Mouse (Mus musculus) mouse trophoblast stem cell (cell line): ENCODE data around the gene Cavin1.

Experiments
- in situ Hi-C, 2 experiments: fragments of 300-500 bp; cut with MseI, MboI; formaldehyde crosslinking; loops; 2 replicates in 1 of 2; 3 replicates in 1 of 2; pipeline ENCODE4 v1.15.1; 2025

Gene Cavin1

GRCm38 (mm10) chr11:100916432-100916971, 54.2 kb downstream of the Cavin1 start:
- in situ Hi-C loops = no loop called here

GRCm38 (mm10) chr11:100915063-100915462, 55.6 kb downstream of the Cavin1 start:
- in situ Hi-C loops = no loop called here

GRCm38 (mm10) chr11:100914415-100914814, 56.3 kb downstream of the Cavin1 start:
- in situ Hi-C loops = no loop called here

GRCm38 (mm10) chr11:100912401-100913155, 58.1 kb downstream of the Cavin1 start:
- in situ Hi-C loops = no loop called here

- in situ Hi-C loops = no loop called here
Measured at GRCm38 (mm10) chr11:100908567-100908966, 62.1 kb downstream of the Cavin1 start.

GRCm38 (mm10) chr11:100908112-100908511, 62.6 kb downstream of the Cavin1 start:
- in situ Hi-C loops = no loop called here

GRCm38 (mm10) chr11:100906885-100907284, 63.8 kb downstream of the Cavin1 start:
- in situ Hi-C loops = no loop called here
